Mouse (Mus musculus) heart, postnatal 4 days (tissue): ENCODE data around the gene Kmt5c. TPM values are rescaled to one million over a fixed set of nuclear protein-coding genes. Genes with fewer than 3 reads are reported as not detected.
A peak's percentile ranks its signal among the peaks of the same experiment; 100 is the strongest.

Experiments used
- DNase-seq: peaks from one replicate; pipeline ENCODE4 v3.0.0; 2021
- total RNA-seq, 2 experiments: library from RNA; stranded (reverse); gene quantifications; 2 replicates each; pipeline ENCODE4 v1.2.3; 2021

The Kmt5c gene
- total RNA-seq, 2 experiments from 2014 or later, result 41.6 to 43.5 TPM

- no peak for DNase-seq
Measured at GRCm38 (mm10) chr7:4746326-4746980, 6.5 kb downstream of the Kmt5c start.

DNA sequence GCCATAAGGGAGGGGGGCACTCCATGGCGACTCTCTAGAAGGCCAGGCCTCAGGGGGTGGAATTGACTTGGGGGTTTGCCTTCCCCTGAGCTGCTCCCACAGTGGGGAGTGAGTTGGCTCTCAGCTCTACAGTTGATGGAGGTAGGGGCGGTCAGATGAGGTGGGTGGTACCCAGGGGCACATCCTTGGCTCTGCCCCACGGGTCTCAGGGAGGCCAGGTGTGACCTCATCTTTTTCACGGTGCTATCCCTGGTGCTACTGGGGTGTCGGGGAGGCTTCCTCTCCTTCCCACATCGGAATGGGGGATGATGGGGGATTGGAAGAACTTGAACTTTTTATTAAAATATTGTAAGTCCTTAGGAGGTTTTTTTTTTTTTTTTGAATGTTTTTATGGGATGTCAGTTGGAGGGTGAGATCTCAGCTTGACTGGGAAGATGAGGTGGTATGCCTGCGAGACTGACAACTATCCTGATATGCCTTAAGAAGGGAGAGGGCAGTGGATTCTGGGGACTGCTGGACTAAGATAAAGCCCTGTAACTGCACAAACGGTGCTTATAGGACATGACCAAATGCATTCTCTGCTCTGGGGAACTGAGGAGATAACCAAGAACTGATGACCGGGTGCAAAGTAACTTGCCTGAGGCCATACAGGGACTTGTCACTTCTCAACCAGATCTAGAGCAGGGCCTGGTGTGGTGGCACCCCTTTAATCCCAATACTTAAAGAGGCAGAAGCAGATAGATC lies 7.4 kb downstream of the Kmt5c start:
- no peak for DNase-seq

- DNase-seq, result no peak
Measured at GRCm38 (mm10) chr7:4748321-4748720, 8.4 kb downstream of the Kmt5c start.

GRCm38 (mm10) chr7:4749169-4749568 lies 9.3 kb downstream of the Kmt5c start:
- DNase-seq, result no peak

DNA sequence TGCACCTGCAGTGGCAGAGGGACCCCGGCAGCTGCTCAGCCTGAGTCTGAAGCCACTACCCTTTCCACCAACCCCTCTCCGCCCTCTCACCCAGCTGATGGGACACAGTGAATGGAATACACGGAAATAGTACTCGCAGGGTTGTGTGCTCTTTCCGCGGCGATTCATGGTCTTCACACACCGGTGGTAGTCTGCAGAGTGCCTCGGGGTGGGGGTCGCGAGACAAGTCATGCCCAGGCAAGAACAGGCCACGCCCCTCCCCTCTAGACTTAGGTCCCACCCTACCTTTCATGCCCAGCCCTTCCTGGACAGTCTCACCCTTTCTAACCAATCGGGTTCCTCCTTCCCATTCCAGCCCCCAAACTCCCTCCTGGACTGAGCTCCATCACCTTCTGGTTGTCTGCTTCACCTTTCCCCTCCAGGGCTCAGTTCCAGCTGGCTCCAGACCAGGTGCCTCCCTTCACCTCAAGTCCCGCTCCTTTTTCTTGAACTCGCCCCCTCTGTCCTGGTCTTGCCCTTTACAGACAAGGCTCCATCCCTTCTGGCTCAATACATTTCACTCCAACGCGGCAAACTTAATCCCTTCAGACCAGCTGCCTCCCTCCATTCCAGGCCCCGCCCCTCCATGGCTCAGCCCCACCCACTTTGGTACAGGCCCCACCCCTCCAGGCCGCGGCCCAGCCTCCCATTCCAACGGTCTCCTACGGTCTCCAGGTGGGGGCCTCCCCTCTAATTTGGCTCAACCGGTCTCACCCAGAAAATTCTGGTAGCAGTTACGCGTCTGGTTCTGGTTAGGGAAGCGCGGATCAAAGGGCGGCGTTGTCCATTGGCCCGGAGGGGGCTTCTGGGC lies 12.3 kb downstream of the Kmt5c start:
- peak; percentile 58 for DNase-seq

- peak; percentile 85 for DNase-seq
Measured at GRCm38 (mm10) chr7:4752821-4753570, 13.1 kb downstream of the Kmt5c start, which contains the start of gene Cox6b2. TSS of gene Cox6b2 (minus strand) at chr7:4753094.

DNA sequence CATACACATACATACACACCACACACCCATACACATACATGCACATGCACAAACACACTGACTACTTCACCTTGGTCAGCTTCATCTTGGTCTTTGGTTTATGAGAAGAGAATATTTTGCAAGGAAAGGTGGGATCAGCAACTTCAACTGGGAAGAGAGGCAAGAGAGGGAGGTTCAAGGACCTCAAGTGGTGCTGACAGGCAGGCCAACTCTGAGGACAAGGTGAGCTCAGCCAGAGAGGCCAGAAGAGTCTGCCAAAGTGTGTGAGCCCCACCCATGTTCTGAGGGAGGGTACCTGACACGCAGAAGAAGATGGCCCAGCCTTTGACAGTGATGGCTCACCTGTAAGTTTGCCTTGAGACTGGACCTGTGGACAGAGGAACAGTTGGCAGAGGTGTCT lies 19.8 kb downstream of the Kmt5c start:
- DNase-seq, result no peak

DNA sequence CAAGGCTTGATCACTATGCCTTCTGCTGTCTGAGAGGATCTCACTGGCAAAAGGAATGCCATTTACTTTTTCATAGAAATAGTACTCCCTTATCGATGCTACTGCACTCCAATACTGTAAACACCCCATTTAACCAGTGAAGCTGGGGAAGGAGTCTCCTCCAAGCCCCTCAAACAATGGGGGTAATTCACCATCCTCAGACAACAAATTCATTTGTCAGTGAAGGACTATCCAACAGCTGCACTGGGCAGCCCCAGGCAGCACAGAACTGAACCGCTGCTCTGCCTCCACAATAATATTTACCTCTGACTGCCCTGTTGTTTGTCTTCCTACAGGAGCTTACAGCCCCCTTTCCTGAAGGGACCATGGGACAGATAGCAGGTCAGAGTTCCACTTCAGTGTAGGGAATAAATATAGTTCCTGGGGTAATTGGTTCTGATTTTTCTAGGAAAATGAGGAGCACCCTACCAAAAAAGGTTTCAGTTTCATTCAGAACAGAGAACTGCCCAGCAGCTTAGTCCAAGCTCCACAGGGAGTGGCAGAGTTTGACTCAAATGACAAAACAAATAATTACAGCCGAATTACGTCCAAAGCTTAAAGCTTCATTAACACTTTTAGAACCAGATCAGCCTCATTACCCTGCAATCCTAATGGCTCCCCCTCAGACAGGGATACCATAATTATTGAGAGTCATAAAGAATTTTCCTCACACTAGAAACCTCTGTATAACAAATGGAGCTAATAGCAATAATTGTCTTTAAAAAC lies 25.2 kb downstream of the Kmt5c start:
- DNase-seq, result no peak

- no peak for DNase-seq
Measured at GRCm38 (mm10) chr7:4771202-4771601, 31.3 kb downstream of the Kmt5c start, which contains the start of gene Fam71e2. TSS of gene Fam71e2 (minus strand) at chr7:4771302.

- no peak for DNase-seq
Measured at GRCm38 (mm10) chr7:4776131-4776530, 36.2 kb downstream of the Kmt5c start.

GRCm38 (mm10) chr7:4776861-4777830 lies 37.2 kb downstream of the Kmt5c start:
- DNase-seq, result peak; percentile 74

DNA sequence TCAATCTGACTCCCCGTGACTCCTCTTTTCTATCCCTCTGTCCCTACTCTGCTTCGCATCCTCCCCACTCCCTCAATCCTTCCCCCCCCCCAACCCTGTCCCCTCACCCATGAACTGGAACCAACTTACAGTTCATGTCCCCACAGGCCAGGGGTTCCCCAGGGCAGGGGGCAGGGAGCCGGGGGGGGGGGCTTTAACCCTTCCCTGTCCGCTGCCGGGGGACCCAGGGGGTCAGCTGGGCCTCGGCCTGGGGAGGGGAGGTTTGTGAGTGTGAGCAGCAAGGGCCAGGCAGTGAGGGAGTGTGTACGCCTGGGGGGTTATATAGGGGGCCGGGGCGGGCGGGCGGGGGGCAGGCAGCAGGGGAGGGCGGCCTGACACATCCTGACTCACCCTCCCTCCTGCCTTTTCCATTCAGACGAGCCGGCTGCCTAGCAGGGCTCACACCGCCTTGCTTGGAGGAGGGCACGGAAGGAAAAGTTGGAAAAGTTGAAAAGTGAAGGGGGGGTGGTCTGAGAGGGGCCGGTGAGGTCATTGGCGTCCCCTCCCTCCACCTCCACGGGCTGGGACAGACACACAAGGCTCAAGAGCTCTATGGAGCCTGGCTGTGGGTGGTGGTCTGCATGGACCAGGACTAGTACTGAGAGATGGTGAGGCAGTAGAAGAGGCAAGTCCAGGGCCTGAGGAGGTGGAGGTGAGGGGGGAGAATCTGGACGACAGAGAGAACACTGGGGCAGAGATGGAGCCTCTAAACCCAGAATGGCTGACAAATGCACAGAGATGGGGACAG lies 38.1 kb downstream of the Kmt5c start:
- DNase-seq, result no peak

DNA sequence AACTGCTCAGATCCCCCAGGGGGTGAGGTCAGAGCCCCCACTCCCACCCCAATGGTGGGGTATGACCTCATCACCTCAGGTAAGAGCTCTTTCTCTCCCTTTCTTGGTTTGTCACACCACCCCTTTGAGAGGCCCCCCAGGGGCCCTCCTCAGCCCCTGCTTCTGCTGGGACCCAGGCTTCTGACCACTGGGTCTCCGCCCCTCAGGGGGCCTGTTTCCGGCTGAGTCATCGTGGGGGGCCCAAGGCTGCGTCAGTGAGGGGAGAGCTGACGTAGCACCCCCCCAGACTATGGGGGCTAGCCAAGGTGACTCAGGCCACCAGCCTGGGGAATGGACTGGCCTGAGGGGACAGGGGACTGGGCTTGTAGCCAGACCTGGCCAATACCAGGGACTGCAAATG lies 40.0 kb downstream of the Kmt5c start:
- no peak for DNase-seq

DNA sequence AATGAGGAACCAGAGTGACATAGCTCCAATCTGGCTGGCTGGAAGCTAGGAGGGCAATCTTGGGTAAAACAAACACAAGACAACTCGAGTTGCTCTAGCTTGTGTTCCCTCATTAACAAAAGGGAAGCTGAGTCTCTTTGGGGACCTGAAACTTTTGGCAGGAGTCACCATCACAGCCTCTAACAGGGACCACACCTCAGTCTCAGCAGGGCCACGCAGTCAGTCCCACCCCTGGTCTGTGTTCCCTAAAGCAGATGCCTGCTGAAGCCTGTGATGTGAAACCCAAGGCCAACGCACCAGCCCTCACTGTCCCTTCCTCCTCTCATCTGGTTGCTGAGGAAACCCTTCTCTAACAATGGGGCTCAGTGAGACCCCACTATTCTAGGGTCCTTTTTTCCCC lies 42.2 kb downstream of the Kmt5c start:
- DNase-seq, result no peak

DNA sequence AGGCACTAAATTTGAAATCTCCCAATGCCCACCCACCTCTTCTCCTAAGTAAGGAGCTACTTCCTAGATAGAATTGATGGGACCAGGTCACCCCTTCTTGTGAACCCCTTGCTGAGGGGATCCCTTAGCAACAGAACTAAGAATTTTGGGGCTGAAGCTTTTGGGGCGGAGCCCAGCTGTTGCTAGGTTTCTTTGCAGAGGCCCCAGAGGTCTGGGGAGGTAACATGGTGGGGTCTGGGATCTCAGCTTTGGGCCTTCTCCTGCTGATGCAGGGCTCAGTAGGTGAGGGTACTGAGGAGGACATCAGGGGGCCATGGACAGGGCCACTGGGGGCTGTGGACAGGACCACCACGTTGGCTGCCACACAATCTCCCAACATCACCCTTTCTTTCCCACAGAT lies 42.8 kb downstream of the Kmt5c start, which contains the start of the genes Il11 and Tmem190:
Il11 (minus strand) TSS at position 101 of the 400 bp plus-strand sequence.
Tmem190 (plus strand) TSS at position 179 of the 400 bp plus-strand sequence.
- no peak for DNase-seq

- no peak for DNase-seq
Measured at GRCm38 (mm10) chr7:4783667-4784268, 43.9 kb downstream of the Kmt5c start.

GRCm38 (mm10) chr7:4788499-4789435 lies 48.9 kb downstream of the Kmt5c start:
- DNase-seq, result peak; percentile 73
